Mouse (Mus musculus): ENCODE results near the gene Vmn2r111.
"Not testable (repeated sequence)": the region's sequence is repeated elsewhere in the genome, so short reads cannot be mapped to it uniquely, and the experiment has no call there.

Vmn2r111 gene

DNA sequence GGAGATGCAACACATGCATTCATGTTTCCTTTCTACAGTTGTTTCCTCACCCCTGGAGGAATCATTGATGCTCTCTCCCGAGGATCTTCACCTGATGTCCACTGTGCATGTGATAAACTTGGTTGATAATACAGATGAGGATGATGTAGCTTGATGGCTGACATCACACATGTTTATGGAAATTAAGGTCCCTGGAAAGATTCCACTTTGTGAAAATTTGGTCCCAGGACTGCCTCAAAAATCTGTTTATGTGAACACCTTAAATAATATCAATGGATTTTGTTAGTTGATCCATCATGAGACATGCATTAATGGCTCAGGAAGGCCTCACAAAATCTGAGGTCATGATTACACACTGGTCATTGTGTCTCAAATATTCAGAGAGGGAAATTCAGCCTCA lies at the start of gene Vmn2r111:
Gene Vmn2r111 (minus strand): TSS at position 101 of the 400 bp plus-strand sequence.
- not testable (repeated sequence) for DNase-seq (ENCODE audit: extremely low read depth, low read depth)

DNA sequence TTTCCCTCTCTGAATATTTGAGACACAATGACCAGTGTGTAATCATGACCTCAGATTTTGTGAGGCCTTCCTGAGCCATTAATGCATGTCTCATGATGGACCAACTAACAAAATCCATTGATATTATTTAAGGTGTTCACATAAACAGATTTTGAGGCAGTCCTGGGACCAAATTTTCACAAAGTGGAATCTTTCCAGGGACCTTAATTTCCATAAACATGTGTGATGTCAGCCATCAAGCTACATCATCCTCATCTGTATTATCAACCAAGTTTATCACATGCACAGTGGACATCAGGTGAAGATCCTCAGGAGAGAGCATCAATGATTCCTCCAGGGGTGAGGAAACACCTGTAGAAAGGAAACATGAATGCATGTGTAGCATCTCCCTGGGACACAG lies 27.4 kb upstream of the Vmn2r111 start, which contains the start of gene Vmn2r112:
Gene Vmn2r112 (plus strand): TSS at position 301 of the 400 bp plus-strand sequence.
- not testable (repeated sequence) for DNase-seq (ENCODE audit: extremely low read depth, low read depth)

DNA sequence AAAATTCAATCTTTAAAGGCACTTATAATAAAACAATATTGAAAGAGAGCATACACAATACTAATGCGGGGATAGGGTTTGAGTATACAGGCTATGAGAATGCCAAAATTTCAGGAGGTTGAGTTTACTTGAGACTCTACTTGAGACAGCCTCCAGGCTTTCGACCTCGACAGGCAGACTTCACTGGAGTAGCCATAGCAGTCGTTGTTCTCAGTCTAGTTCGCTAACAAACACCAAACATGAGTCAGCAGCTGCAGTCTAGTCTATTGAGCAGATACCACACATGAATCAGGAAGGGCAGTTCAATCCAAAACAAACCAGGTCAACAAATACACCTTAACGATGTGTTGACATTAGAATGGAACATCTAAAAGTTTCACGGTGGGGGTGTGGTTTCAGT lies 52.8 kb downstream of the Vmn2r111 start:
- not testable (repeated sequence) for DNase-seq (ENCODE audit: extremely low read depth, low read depth)

DNA sequence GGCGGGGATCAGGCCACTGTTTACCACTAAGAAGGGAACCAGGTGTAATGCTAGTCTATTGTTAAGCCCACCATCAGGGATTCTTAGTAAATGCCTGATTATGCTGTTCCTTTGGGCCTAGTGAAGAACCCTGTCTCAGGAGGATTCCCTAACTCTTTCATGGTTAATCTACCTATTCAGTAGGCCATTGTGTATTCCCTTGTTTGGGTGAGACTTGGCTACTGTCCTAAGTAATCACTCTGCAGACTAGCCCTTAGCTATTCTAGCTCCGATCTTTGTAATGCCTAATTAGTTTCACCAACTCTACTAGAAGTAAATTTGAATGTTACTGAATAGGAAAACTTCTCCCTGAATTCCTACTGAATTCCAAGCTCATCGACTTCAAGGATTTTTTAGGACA lies 53.2 kb downstream of the Vmn2r111 start:
- not testable (repeated sequence) for DNase-seq (ENCODE audit: extremely low read depth, low read depth)

DNA sequence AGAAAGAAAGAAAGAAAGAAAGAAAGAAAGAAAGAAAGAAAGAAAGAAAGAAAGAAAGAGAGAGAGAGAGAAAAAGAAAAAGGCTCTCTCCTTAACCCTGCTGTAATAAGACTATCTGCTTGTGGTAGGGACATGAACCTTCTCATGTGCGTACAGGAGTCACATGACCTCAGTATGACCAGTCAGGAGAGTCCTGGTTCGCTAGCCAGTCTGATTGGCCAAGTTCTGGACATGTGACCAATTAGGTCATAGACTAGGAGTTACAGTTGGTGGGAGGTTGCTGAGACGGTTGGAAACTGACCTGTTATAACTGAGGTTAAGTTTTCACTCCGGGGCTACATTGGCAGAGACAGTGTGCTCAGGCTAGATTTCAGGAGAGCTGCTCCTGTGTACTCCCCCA lies 76.2 kb downstream of the Vmn2r111 start:
- DNase-seq (ENCODE audit: extremely low read depth, low read depth) = no peak
